Mouse (Mus musculus) B cell, adult 62 days (primary cell): ENCODE results near the gene Lgalsl. TPM values are rescaled to one million over a fixed set of nuclear protein-coding genes. Genes with fewer than 3 reads are reported as not detected.

Experiments used
- total RNA-seq: library from RNA; stranded (reverse); gene quantifications from 4 replicates; pipeline ENCODE4 v1.2.4, GENCODE M21; 2023

Gene Lgalsl
- 2.3 to 3.2 TPM (median 2.7 TPM) in 4 replicates for total RNA-seq

DNA sequence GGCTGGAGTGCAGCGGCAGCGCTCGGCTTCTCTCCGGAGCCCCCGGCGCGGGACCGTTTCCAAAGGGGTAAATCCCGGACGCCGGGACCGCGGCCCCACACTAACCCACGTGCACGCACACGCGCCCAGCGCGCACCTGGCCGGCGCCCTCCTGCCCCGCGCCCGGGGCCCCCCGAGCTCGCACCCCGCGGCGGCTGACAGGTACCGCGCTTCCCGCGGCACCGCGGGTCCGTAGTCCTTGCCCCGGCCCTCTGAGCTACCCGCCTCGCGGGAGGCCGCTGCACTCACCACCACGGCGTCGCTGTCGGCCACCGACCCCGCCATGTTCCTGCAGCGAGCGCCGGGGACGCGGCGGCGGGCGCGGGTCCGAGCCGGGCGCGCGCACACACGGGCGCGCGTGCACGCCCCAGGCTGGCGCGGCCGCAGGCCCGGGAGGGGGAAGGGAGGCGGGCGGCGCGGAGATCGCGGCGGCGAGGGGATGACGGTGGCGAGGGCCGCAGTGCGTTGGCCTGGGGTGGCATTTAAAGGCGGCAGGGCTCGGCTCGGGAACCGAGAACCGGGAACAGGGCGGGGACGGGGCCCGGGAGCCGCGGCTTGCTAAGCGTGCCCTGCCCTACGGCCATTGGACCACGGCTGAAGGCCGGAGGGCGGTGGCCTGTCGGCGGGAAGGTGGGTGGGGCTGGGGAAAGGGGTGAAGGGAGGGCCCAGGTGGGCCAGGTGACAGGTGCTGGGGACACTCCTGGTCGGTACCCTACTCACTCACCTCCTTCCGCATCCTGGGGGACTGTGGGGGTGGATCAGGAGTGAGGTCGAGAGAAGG is at the start of gene Lgalsl:
TSS of gene Lgalsl (minus strand) at position 371 of the 820 bp plus-strand sequence.

Other genes with a start within 250 kb of the Lgalsl start
- gene Aftph, start 89.5 kb downstream of the Lgalsl start, total RNA-seq: 99.1 to 103 TPM (median 101 TPM) in 4 replicates